Mouse (Mus musculus): ENCODE measurements around the gene Tgfbr2. TPM values are rescaled to one million over a fixed set of nuclear protein-coding genes. Genes with fewer than 3 reads are reported as not detected.
A peak's percentile ranks its signal among the peaks of the same experiment; 100 is the strongest.

The Tgfbr2 gene
- polyA plus RNA-seq, 1 experiment from 2014 or later: 8.4 TPM

DNA sequence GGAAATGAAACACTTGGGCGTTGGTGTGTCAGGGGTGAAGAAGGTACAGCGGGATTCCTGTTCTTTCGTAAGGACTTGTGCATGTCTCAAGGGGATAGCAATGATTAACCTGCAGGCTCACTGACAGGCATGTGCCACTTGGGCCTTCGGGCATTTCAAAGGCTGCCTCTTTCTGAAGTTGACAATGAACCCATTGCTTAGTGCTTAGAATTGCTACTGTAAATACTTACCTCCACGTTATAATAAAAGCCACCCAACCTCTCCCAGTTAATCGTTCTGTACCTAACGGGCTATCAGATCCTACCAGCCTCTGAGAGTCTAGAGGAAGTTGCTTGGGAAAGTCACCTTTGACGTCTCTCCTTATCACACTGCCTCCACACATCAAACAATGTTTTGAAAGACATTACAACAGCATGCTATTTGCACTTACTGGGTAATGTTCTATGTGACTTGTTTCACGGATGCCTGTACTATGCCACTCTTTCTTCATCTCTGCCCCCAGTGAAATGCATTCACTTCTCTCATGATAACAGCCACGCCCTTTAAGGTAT is 12.1 kb upstream of the Tgfbr2 start:
- Histone ChIP-seq H3K4me2 (ENCODE audit: low read length) (no peak overlapping the region), H3K4me3 (ENCODE audit: low read length) (no peak overlapping the region), H3K27me3 (replicated peaks; ENCODE audit: control insufficient read depth, insufficient read depth, low read length) (no peaks in the 10 kb centered on the region), H3K36me3 (ENCODE audit: control insufficient read depth, insufficient read depth, low read length) (no peaks in the 10 kb centered on the region), H3K9me3 (ENCODE audit: control insufficient read depth, low read length) (no peaks in the 10 kb centered on the region), H3K27ac (ENCODE audit: low read depth, low read length) (no peak overlapping the region), H3K4me1 (ENCODE audit: control insufficient read depth, insufficient read depth, low read depth, low read length) (no peaks in the 10 kb centered on the region), H3K9ac (ENCODE audit: low read depth, low read length) (no peak overlapping the region)
- ATAC-seq: no peak
- 87% methylated on average over 10 of the region's 10 CpGs for WGBS

DNA sequence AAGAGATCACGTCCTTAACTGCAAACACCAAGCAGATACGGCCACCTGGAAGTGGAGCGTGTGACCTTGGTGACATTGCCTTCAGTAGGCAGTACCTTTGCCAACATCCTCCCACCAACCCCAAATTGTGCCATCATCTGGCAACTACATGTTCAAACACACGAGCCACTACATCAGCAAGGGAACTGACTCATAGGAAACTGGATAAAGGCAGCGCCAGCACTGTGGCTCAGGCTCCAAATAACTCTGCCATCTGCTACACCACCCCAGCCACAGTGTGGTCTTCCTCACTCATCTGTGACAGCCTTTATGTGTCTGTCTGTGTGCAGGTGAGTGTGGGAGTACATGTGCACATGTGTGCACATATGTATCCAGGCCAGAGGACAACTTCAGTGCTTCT is 9.7 kb upstream of the Tgfbr2 start:
- WGBS: 82% methylated on average over 5 of the region's 5 CpGs
- H3K4me2 ChIP-seq (ENCODE audit: low read length): no peak overlapping the region
- no peaks in the 10 kb centered on the region for H3K4me1 ChIP-seq (ENCODE audit: control insufficient read depth, insufficient read depth, low read depth, low read length)
- no peak overlapping the region for H3K27ac ChIP-seq (ENCODE audit: low read depth, low read length)
- H3K27me3 ChIP-seq (replicated peaks; ENCODE audit: control insufficient read depth, insufficient read depth, low read length): no peaks in the 10 kb centered on the region
- no peak overlapping the region for H3K4me3 ChIP-seq (ENCODE audit: low read length)
- H3K9me3 ChIP-seq (ENCODE audit: control insufficient read depth, low read length): no peaks in the 10 kb centered on the region
- no peaks in the 10 kb centered on the region for H3K36me3 ChIP-seq (ENCODE audit: control insufficient read depth, insufficient read depth, low read length)
- H3K9ac ChIP-seq (ENCODE audit: low read depth, low read length): no peak overlapping the region
- ATAC-seq: no peak

- 93% methylated on average over 6 of the region's 6 CpGs for WGBS
- H3K9me3 ChIP-seq (ENCODE audit: control insufficient read depth, low read length): no peaks in the 10 kb centered on the region
- no peak overlapping the region for H3K27ac ChIP-seq (ENCODE audit: low read depth, low read length)
- H3K9ac ChIP-seq (ENCODE audit: low read depth, low read length): no peak overlapping the region
- ATAC-seq: no peak
- no peaks in the 10 kb centered on the region for H3K27me3 ChIP-seq (replicated peaks; ENCODE audit: control insufficient read depth, insufficient read depth, low read length)
- no peak overlapping the region for H3K4me2 ChIP-seq (ENCODE audit: low read length)
- H3K4me3 ChIP-seq (ENCODE audit: low read length): no peak overlapping the region
- no peaks in the 10 kb centered on the region for H3K36me3 ChIP-seq (ENCODE audit: control insufficient read depth, insufficient read depth, low read length)
- H3K4me1 ChIP-seq (ENCODE audit: control insufficient read depth, insufficient read depth, low read depth, low read length): no peaks in the 10 kb centered on the region
Observed at GRCm38 (mm10) chr9:116183035-116183434, 7.9 kb upstream of the Tgfbr2 start.

- H3K4me2 ChIP-seq (ENCODE audit: low read length): no peak overlapping the region
- H3K9me3 ChIP-seq (ENCODE audit: control insufficient read depth, low read length): no peaks in the 10 kb centered on the region
- ATAC-seq: no peak
- no peaks in the 10 kb centered on the region for H3K4me1 ChIP-seq (ENCODE audit: control insufficient read depth, insufficient read depth, low read depth, low read length)
- no peak overlapping the region for H3K4me3 ChIP-seq (ENCODE audit: low read length)
- WGBS: 95% methylated on average over 5 of the region's 5 CpGs
- H3K36me3 ChIP-seq (ENCODE audit: control insufficient read depth, insufficient read depth, low read length): no peaks in the 10 kb centered on the region
- no peak overlapping the region for H3K27ac ChIP-seq (ENCODE audit: low read depth, low read length)
- H3K27me3 ChIP-seq (replicated peaks; ENCODE audit: control insufficient read depth, insufficient read depth, low read length): no peaks in the 10 kb centered on the region
- no peak overlapping the region for H3K9ac ChIP-seq (ENCODE audit: low read depth, low read length)
Observed at GRCm38 (mm10) chr9:116181608-116182007, 6.4 kb upstream of the Tgfbr2 start.

DNA sequence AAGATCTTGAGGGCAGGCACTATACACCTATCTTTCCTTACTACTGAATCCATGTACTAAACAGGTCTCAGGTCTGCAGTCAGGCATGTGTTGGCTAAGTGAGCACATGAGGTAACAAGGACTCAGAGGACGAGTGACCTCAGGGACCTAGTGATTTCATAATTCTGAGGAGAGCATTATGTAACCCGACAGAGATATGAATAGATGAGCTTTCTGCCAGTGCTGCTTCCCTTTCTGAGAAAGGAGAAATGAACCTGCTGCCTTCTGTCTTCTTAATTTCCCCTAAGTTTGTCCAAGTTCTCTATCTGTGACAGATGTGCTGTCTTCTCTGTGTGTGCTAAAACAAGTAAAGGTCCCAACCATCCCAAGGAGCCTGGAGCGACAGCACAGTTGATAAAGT is 3.0 kb upstream of the Tgfbr2 start:
- WGBS: 84% methylated on average over 3 of the region's 3 CpGs

DNA sequence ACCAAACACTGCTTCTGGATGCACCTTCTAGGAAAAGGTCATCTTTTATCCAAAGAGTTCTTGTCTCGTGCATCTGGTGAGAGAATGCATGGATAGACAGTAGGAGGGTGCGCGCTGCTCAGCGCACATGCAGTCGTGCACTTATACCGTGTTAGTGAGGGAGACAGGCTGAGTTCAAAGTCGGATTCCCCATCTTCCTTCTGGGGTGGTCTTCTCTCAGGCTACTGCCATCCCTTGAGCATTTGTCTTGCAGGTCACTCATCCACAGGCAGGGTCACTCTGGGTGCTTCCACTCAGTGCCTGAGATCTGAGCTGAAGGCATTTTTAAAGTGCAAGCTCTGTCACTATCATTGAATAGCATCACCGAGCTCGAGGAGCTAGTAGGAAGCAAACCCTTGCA is 1.9 kb upstream of the Tgfbr2 start:
- WGBS: 81% methylated on average over 9 of the region's 9 CpGs
- Histone ChIP-seq H3K9ac (ENCODE audit: low read depth, low read length) (no peak overlapping the region), H3K27me3 (replicated peaks; ENCODE audit: control insufficient read depth, insufficient read depth, low read length) (peaks cover 14% of the 10 kb centered on the region), H3K9me3 (ENCODE audit: control insufficient read depth, low read length) (no peaks in the 10 kb centered on the region), H3K4me1 (ENCODE audit: control insufficient read depth, insufficient read depth, low read depth, low read length) (peaks cover 15% of the 10 kb centered on the region), H3K36me3 (ENCODE audit: control insufficient read depth, insufficient read depth, low read length) (no peaks in the 10 kb centered on the region), H3K27ac (ENCODE audit: low read depth, low read length) (no peak overlapping the region), H3K4me3 (ENCODE audit: low read length) (no peak overlapping the region), H3K4me2 (ENCODE audit: low read length) (no peak overlapping the region)
- no peak for ATAC-seq

More for the DNA sequence above, 3.0 kb upstream of the Tgfbr2 start:
- Histone ChIP-seq H3K27me3 (replicated peaks; ENCODE audit: control insufficient read depth, insufficient read depth, low read length) (peaks cover 14% of the 10 kb centered on the region), H3K36me3 (ENCODE audit: control insufficient read depth, insufficient read depth, low read length) (no peaks in the 10 kb centered on the region), H3K4me1 (ENCODE audit: control insufficient read depth, insufficient read depth, low read depth, low read length) (peaks cover 15% of the 10 kb centered on the region), H3K9me3 (ENCODE audit: control insufficient read depth, low read length) (no peaks in the 10 kb centered on the region), H3K4me3 (ENCODE audit: low read length) (no peak overlapping the region), H3K4me2 (ENCODE audit: low read length) (no peak overlapping the region), H3K27ac (ENCODE audit: low read depth, low read length) (no peak overlapping the region), H3K9ac (ENCODE audit: low read depth, low read length) (no peak overlapping the region)
- ATAC-seq: no peak

- Histone ChIP-seq H3K27me3 (replicated peaks; ENCODE audit: control insufficient read depth, insufficient read depth, low read length) (peaks cover 14% of the 10 kb centered on the region), H3K9ac (ENCODE audit: low read depth, low read length) (peak overlapping the region; percentile 80), H3K4me3 (ENCODE audit: low read length) (peak overlapping the region; percentile 72), H3K4me2 (ENCODE audit: low read length) (peak overlapping the region; percentile 98), H3K4me1 (ENCODE audit: control insufficient read depth, insufficient read depth, low read depth, low read length) (peaks cover 15% of the 10 kb centered on the region), H3K9me3 (ENCODE audit: control insufficient read depth, low read length) (no peaks in the 10 kb centered on the region), H3K27ac (ENCODE audit: low read depth, low read length) (peak overlapping the region; percentile 79), H3K36me3 (ENCODE audit: control insufficient read depth, insufficient read depth, low read length) (no peaks in the 10 kb centered on the region)
- 14% methylated on average over 16 of the region's 16 CpGs for WGBS
- no peak for ATAC-seq
Observed at GRCm38 (mm10) chr9:116175488-116176115, 442 bp upstream of the Tgfbr2 start.

GRCm38 (mm10) chr9:116173473-116174170 is 1.5 kb downstream of the Tgfbr2 start:
- H3K36me3 ChIP-seq (ENCODE audit: control insufficient read depth, insufficient read depth, low read length): no peaks in the 10 kb centered on the region
- H3K27ac ChIP-seq (ENCODE audit: low read depth, low read length): no peak overlapping the region
- peak overlapping the region; percentile 72 for H3K4me3 ChIP-seq (ENCODE audit: low read length)
- H3K9me3 ChIP-seq (ENCODE audit: control insufficient read depth, low read length): no peaks in the 10 kb centered on the region
- peaks cover 14% of the 10 kb centered on the region for H3K27me3 ChIP-seq (replicated peaks; ENCODE audit: control insufficient read depth, insufficient read depth, low read length)
- no peak for ATAC-seq
- peak overlapping the region; percentile 80 for H3K9ac ChIP-seq (ENCODE audit: low read depth, low read length)
- 86% methylated on average over 16 of the region's 16 CpGs for WGBS
- H3K4me2 ChIP-seq (ENCODE audit: low read length): peak overlapping the region; percentile 98
- peaks cover 17% of the 10 kb centered on the region for H3K4me1 ChIP-seq (ENCODE audit: control insufficient read depth, insufficient read depth, low read depth, low read length)

- Histone ChIP-seq H3K36me3 (ENCODE audit: control insufficient read depth, insufficient read depth, low read length) (no peaks in the 10 kb centered on the region), H3K4me3 (ENCODE audit: low read length) (no peak overlapping the region), H3K27ac (ENCODE audit: low read depth, low read length) (no peak overlapping the region), H3K9me3 (ENCODE audit: control insufficient read depth, low read length) (no peaks in the 10 kb centered on the region), H3K4me1 (ENCODE audit: control insufficient read depth, insufficient read depth, low read depth, low read length) (peaks cover 17% of the 10 kb centered on the region), H3K27me3 (replicated peaks; ENCODE audit: control insufficient read depth, insufficient read depth, low read length) (peaks cover 14% of the 10 kb centered on the region), H3K9ac (ENCODE audit: low read depth, low read length) (no peak overlapping the region), H3K4me2 (ENCODE audit: low read length) (peak overlapping the region; percentile 31)
- no peak for ATAC-seq
- 87% methylated on average over 6 of the region's 6 CpGs for WGBS
Observed at GRCm38 (mm10) chr9:116173059-116173458, 2.1 kb downstream of the Tgfbr2 start.

Measured in hindbrain, embryonic 16.5 days (tissue).